Mouse (Mus musculus): ENCODE data around the gene Thy1.
A peak's percentile ranks its signal among the peaks of the same experiment; 100 is the strongest.

Gene Thy1

GRCm38 (mm10) chr9:44082266-44082665 is 39.1 kb downstream of the Thy1 start:
- no peak for DNase-seq (ENCODE audit: low spot score)

GRCm38 (mm10) chr9:44083392-44084121 is 40.4 kb downstream of the Thy1 start:
- DNase-seq (ENCODE audit: low spot score): no peak

- DNase-seq (ENCODE audit: low spot score): no peak
These were observed 41.1 kb downstream of the Thy1 start for GRCm38 (mm10) chr9:44084236-44084635.

GRCm38 (mm10) chr9:44084659-44085229 is 41.6 kb downstream of the Thy1 start:
- peak; percentile 89 for DNase-seq (ENCODE audit: low spot score)

- DNase-seq (ENCODE audit: low spot score): no peak
These were observed 42.1 kb downstream of the Thy1 start for GRCm38 (mm10) chr9:44085276-44085675.

- no peak for DNase-seq (ENCODE audit: low spot score)
These were observed 42.8 kb downstream of the Thy1 start for GRCm38 (mm10) chr9:44085741-44086665.

GRCm38 (mm10) chr9:44086960-44087359 is 43.8 kb downstream of the Thy1 start:
- no peak for DNase-seq (ENCODE audit: low spot score)

GRCm38 (mm10) chr9:44087761-44088455 is 44.7 kb downstream of the Thy1 start:
- no peak for DNase-seq (ENCODE audit: low spot score)

- no peak for DNase-seq (ENCODE audit: low spot score)
These were observed 45.9 kb downstream of the Thy1 start for GRCm38 (mm10) chr9:44088877-44089608.

- DNase-seq (ENCODE audit: low spot score): peak; percentile 80
These were observed 50.7 kb downstream of the Thy1 start for GRCm38 (mm10) chr9:44093612-44094503.

GRCm38 (mm10) chr9:44094737-44095136 is 51.6 kb downstream of the Thy1 start:
- no peak for DNase-seq (ENCODE audit: low spot score)

- DNase-seq (ENCODE audit: low spot score): no peak
These were observed 52.6 kb downstream of the Thy1 start for GRCm38 (mm10) chr9:44095781-44096180.

- no peak for DNase-seq (ENCODE audit: low spot score)
These were observed 53.4 kb downstream of the Thy1 start for GRCm38 (mm10) chr9:44096536-44096935.

Measured in testis, postnatal 14 days (tissue).